Mouse (Mus musculus): Measurements from ENCODE around the gene Ptprn2. TPM values are rescaled to one million over a fixed set of nuclear protein-coding genes. Genes with fewer than 3 reads are reported as not detected.

Gene Ptprn2
- polyA plus RNA-seq, 1 experiment from 2014 or later, result 0.79 TPM

- no peak overlapping the region for H3K9ac ChIP-seq (replicated peaks; ENCODE audit: low read length)
- DNase-seq (ENCODE audit: low spot score) (no peak), ATAC-seq (replicated peaks; ENCODE audit: insufficient number of reproducible peaks, low FRiP score, low TSS enrichment, low read depth) (no peak)
- WGBS, result 74% methylated on average over 5 of the region's 5 CpGs
- no peak overlapping the region for H3K27ac ChIP-seq (replicated peaks; ENCODE audit: low read depth, low read length)
- no peaks in the 10 kb centered on the region for H3K36me3 ChIP-seq (replicated peaks; ENCODE audit: control insufficient read depth, insufficient read depth, low read depth, low read length)
- H3K4me1 ChIP-seq (ENCODE audit: control insufficient read depth, insufficient read depth, low read length), result no peaks in the 10 kb centered on the region; the same call in 1 of the 2 replicates
- peaks cover 3% of the 10 kb centered on the region for H3K27me3 ChIP-seq (ENCODE audit: control insufficient read depth, insufficient read depth, low read length)
- no peak overlapping the region for H3K4me2 ChIP-seq (ENCODE audit: low read depth, low read length)
- no peak overlapping the region for H3K4me3 ChIP-seq (ENCODE audit: low read depth, low read length)
- no peaks in the 10 kb centered on the region for H3K9me3 ChIP-seq (replicated peaks; ENCODE audit: control insufficient read depth, low read length)
Observed at GRCm38 (mm10) chr12:117166266-117166665, 680.7 kb downstream of the Ptprn2 start.

DNA sequence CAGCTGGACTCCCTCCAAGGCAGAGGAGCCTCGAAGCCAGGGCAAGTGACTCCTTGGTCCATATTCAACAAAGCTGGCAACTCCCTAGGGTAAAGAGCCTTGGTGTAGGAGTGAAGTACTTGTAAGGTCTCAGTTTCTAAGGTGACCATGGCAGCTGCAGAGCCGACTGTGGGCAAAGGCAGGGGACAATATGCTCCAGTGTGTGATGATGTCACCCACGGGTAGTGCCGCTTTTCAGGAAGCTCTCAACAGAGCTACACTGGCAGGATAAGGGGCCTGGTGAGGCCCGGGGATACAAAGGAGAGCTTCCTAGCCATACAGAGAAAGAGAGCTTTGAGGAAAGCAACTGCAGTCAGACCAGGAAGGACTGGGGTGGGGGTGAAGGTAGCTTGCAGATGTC lies 684.1 kb downstream of the Ptprn2 start:
- Histone ChIP-seq H3K27me3 (ENCODE audit: control insufficient read depth, insufficient read depth, low read length) (no peaks in the 10 kb centered on the region), H3K4me3 (ENCODE audit: low read depth, low read length) (no peak overlapping the region), H3K4me2 (ENCODE audit: low read depth, low read length) (no peak overlapping the region), H3K27ac (replicated peaks; ENCODE audit: low read depth, low read length) (no peak overlapping the region), H3K4me1 (ENCODE audit: control insufficient read depth, insufficient read depth, low read length) (peaks cover 10% of the 10 kb centered on the region; the same call in 1 of the 2 replicates), H3K9me3 (replicated peaks; ENCODE audit: control insufficient read depth, low read length) (no peaks in the 10 kb centered on the region), H3K9ac (replicated peaks; ENCODE audit: low read length) (no peak overlapping the region), H3K36me3 (replicated peaks; ENCODE audit: control insufficient read depth, insufficient read depth, low read depth, low read length) (no peaks in the 10 kb centered on the region)
- 61% methylated on average over 5 of the region's 5 CpGs for WGBS
- DNase-seq (ENCODE audit: low spot score), result no peak
- no peak for ATAC-seq (replicated peaks; ENCODE audit: insufficient number of reproducible peaks, low FRiP score, low TSS enrichment, low read depth)

GRCm38 (mm10) chr12:117172529-117172884 lies 687.0 kb downstream of the Ptprn2 start:
- DNase-seq (ENCODE audit: low spot score), result no peak
- Histone ChIP-seq H3K9me3 (replicated peaks; ENCODE audit: control insufficient read depth, low read length) (no peaks in the 10 kb centered on the region), H3K36me3 (replicated peaks; ENCODE audit: control insufficient read depth, insufficient read depth, low read depth, low read length) (no peaks in the 10 kb centered on the region), H3K27me3 (ENCODE audit: control insufficient read depth, insufficient read depth, low read length) (no peaks in the 10 kb centered on the region), H3K4me2 (ENCODE audit: low read depth, low read length) (no peak overlapping the region), H3K9ac (replicated peaks; ENCODE audit: low read length) (peak overlapping the region; percentile 9; the same call in 1 of the 2 replicates), H3K27ac (replicated peaks; ENCODE audit: low read depth, low read length) (0 out of 2 replicates have a peak overlapping the region, but pooled peaks have one; percentile 20), H3K4me3 (ENCODE audit: low read depth, low read length) (no peak overlapping the region), H3K4me1 (ENCODE audit: control insufficient read depth, insufficient read depth, low read length) (peaks cover 10% of the 10 kb centered on the region; the same call in 1 of the 2 replicates)
- peak; percentile 26 for ATAC-seq (replicated peaks; ENCODE audit: insufficient number of reproducible peaks, low FRiP score, low TSS enrichment, low read depth)
- WGBS, result 52% methylated on average over 2 of the region's 2 CpGs

DNA sequence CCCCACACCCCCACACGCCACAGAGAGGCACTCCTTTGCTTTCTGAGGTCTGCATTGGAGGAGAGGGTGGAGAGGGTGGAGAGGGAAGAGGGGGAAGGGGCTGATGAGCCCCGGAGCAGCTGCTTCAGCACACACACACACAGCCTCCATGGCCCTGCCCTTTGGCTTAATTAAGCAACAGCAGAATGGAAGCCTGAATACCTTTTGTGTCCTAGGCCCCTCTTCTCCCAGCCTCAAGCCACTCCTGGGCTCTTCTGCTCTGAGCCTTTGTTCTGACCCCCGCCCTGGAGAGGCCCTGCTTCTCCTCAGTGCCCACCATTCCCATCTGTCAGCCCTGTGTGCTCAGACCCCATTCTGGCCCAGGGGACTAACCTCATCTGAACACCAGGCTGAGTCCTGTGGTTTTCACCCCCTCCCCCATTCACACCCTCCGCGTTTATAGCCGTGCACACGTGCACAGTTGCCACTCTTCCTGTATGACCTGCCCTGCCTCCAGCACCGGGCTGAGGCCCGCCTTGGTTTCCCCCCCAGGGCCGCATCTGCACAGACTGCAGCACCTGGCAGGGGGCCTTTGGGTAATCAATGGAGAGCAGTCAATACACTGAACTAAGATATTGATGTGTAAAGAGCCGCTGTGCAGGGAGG lies 687.5 kb downstream of the Ptprn2 start:
- 12% methylated on average over 11 of the region's 11 CpGs for WGBS
- H3K9me3 ChIP-seq (replicated peaks; ENCODE audit: control insufficient read depth, low read length), result no peaks in the 10 kb centered on the region
- H3K4me1 ChIP-seq (ENCODE audit: control insufficient read depth, insufficient read depth, low read length), result peaks cover 10% of the 10 kb centered on the region; the same call in 1 of the 2 replicates
- no peak overlapping the region; the same call in 1 of the 2 replicates for H3K4me2 ChIP-seq (ENCODE audit: low read depth, low read length)
- ATAC-seq (replicated peaks; ENCODE audit: insufficient number of reproducible peaks, low FRiP score, low TSS enrichment, low read depth) (peak; percentile 93), DNase-seq (ENCODE audit: low spot score) (peak; percentile 53)
- no peaks in the 10 kb centered on the region for H3K36me3 ChIP-seq (replicated peaks; ENCODE audit: control insufficient read depth, insufficient read depth, low read depth, low read length)
- no peaks in the 10 kb centered on the region for H3K27me3 ChIP-seq (ENCODE audit: control insufficient read depth, insufficient read depth, low read length)
- peak overlapping the region; percentile 9; the same call in 1 of the 2 replicates for H3K9ac ChIP-seq (replicated peaks; ENCODE audit: low read length)
- no peak overlapping the region for H3K4me3 ChIP-seq (ENCODE audit: low read depth, low read length)
- H3K27ac ChIP-seq (replicated peaks; ENCODE audit: low read depth, low read length), result 0 out of 2 replicates have a peak overlapping the region, but pooled peaks have one; percentile 20

- H3K9ac ChIP-seq (replicated peaks; ENCODE audit: low read length), result no peak overlapping the region
- H3K36me3 ChIP-seq (replicated peaks; ENCODE audit: control insufficient read depth, insufficient read depth, low read depth, low read length), result no peaks in the 10 kb centered on the region
- H3K4me3 ChIP-seq (ENCODE audit: low read depth, low read length), result no peak overlapping the region
- 12% methylated on average over 3 of the region's 3 CpGs for WGBS
- H3K4me2 ChIP-seq (ENCODE audit: low read depth, low read length), result no peak overlapping the region
- H3K27me3 ChIP-seq (ENCODE audit: control insufficient read depth, insufficient read depth, low read length), result no peaks in the 10 kb centered on the region
- DNase-seq (ENCODE audit: low spot score) (no peak), ATAC-seq (replicated peaks; ENCODE audit: insufficient number of reproducible peaks, low FRiP score, low TSS enrichment, low read depth) (no peak)
- H3K9me3 ChIP-seq (replicated peaks; ENCODE audit: control insufficient read depth, low read length), result no peaks in the 10 kb centered on the region
- H3K27ac ChIP-seq (replicated peaks; ENCODE audit: low read depth, low read length), result no peak overlapping the region
- H3K4me1 ChIP-seq (ENCODE audit: control insufficient read depth, insufficient read depth, low read length), result peaks cover 10% of the 10 kb centered on the region; the same call in 1 of the 2 replicates
Observed at GRCm38 (mm10) chr12:117174189-117174588, 688.7 kb downstream of the Ptprn2 start.

DNA sequence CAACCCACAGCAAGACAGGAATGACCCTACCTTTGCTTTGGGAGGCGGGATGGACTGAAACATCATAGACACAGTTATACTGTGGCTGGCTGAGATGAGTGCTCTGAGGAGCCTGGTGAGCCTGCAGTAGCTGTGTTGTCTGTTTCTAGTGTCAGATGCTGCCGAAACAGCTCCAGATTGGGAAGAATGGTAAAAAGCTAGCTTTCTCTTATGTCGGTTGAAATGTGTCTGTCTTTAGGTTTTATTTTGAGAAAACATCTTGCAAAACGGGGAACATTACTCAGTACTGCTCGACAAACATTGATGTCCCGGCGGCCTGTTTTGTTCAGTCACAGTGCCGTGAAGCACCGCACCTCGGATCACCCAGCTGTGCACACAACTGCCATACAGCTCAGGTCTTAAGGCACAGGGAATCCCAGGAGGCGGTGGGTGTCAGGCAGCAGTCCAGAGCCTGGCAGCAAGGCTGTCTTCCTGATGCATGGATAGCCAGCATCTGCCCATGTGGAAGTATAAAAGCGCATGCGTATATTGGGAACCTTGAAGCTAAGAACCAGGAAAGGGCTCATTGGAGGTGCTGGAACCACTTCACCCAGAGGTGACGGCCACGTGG lies 689.7 kb downstream of the Ptprn2 start:
- no peak for ATAC-seq (replicated peaks; ENCODE audit: insufficient number of reproducible peaks, low FRiP score, low TSS enrichment, low read depth)
- Histone ChIP-seq H3K4me1 (ENCODE audit: control insufficient read depth, insufficient read depth, low read length) (peaks cover 10% of the 10 kb centered on the region; the same call in 1 of the 2 replicates), H3K9ac (replicated peaks; ENCODE audit: low read length) (no peak overlapping the region), H3K9me3 (replicated peaks; ENCODE audit: control insufficient read depth, low read length) (no peaks in the 10 kb centered on the region), H3K36me3 (replicated peaks; ENCODE audit: control insufficient read depth, insufficient read depth, low read depth, low read length) (no peaks in the 10 kb centered on the region), H3K4me3 (ENCODE audit: low read depth, low read length) (no peak overlapping the region), H3K27me3 (ENCODE audit: control insufficient read depth, insufficient read depth, low read length) (no peaks in the 10 kb centered on the region), H3K27ac (replicated peaks; ENCODE audit: low read depth, low read length) (no peak overlapping the region), H3K4me2 (ENCODE audit: low read depth, low read length) (no peak overlapping the region)
- 80% methylated on average over 15 of the region's 15 CpGs for WGBS
- DNase-seq (ENCODE audit: low spot score), result no peak

GRCm38 (mm10) chr12:117176259-117176823 lies 690.8 kb downstream of the Ptprn2 start:
- DNase-seq (ENCODE audit: low spot score) (no peak), ATAC-seq (replicated peaks; ENCODE audit: insufficient number of reproducible peaks, low FRiP score, low TSS enrichment, low read depth) (no peak)
- WGBS, result 56% methylated on average over 13 of the region's 13 CpGs
- H3K9me3 ChIP-seq (replicated peaks; ENCODE audit: control insufficient read depth, low read length), result no peaks in the 10 kb centered on the region
- H3K27ac ChIP-seq (replicated peaks; ENCODE audit: low read depth, low read length), result no peak overlapping the region
- no peak overlapping the region for H3K4me2 ChIP-seq (ENCODE audit: low read depth, low read length)
- no peak overlapping the region for H3K9ac ChIP-seq (replicated peaks; ENCODE audit: low read length)
- no peaks in the 10 kb centered on the region for H3K36me3 ChIP-seq (replicated peaks; ENCODE audit: control insufficient read depth, insufficient read depth, low read depth, low read length)
- H3K4me1 ChIP-seq (ENCODE audit: control insufficient read depth, insufficient read depth, low read length), result peaks cover 10% of the 10 kb centered on the region; the same call in 1 of the 2 replicates
- no peaks in the 10 kb centered on the region for H3K27me3 ChIP-seq (ENCODE audit: control insufficient read depth, insufficient read depth, low read length)
- no peak overlapping the region for H3K4me3 ChIP-seq (ENCODE audit: low read depth, low read length)

DNA sequence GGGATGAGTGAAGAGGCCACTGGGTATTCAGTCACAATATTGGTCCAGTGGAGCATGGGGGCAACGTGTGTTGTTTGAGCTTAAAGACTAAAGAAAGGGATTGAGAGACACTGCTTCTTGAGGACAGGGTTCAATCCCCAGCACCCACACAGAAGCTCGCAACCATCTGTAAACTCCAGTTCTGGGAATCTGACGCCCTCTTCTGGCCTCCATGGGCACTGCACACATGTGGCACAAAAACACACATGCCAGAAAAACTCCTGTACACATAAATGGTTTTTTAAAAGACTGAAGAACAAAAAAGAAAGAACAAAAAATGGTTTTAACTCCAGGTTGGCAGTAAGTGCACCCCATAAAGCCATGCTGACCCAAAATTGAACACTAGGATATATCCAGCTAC lies 701.6 kb downstream of the Ptprn2 start:
- Histone ChIP-seq H3K27me3 (ENCODE audit: control insufficient read depth, insufficient read depth, low read length) (no peaks in the 10 kb centered on the region), H3K27ac (replicated peaks; ENCODE audit: low read depth, low read length) (no peak overlapping the region), H3K4me3 (ENCODE audit: low read depth, low read length) (no peak overlapping the region), H3K9ac (replicated peaks; ENCODE audit: low read length) (no peak overlapping the region), H3K4me1 (ENCODE audit: control insufficient read depth, insufficient read depth, low read length) (no peaks in the 10 kb centered on the region), H3K9me3 (replicated peaks; ENCODE audit: control insufficient read depth, low read length) (no peaks in the 10 kb centered on the region), H3K36me3 (replicated peaks; ENCODE audit: control insufficient read depth, insufficient read depth, low read depth, low read length) (no peaks in the 10 kb centered on the region), H3K4me2 (ENCODE audit: low read depth, low read length) (no peak overlapping the region)
- 68% methylated on average over 3 of the region's 3 CpGs for WGBS
- no peak for DNase-seq (ENCODE audit: low spot score)
- ATAC-seq (replicated peaks; ENCODE audit: insufficient number of reproducible peaks, low FRiP score, low TSS enrichment, low read depth), result no peak
